Mouse (Mus musculus) adrenal gland (tissue): ENCODE measurements around the gene Ap3b1.

Source experiments
- intact Hi-C: fragments of 180-260 bp; cut with DNase I; formaldehyde crosslinking; loops from one replicate; pipeline ENCODE4 v1.15.1; 2025

The Ap3b1 gene

GRCm38 (mm10) chr13:94374131-94374530, 15.4 kb downstream of the Ap3b1 start:
- intact Hi-C loops, result no loop called here

- intact Hi-C loops, result no loop called here
These were observed 17.0 kb downstream of the Ap3b1 start for GRCm38 (mm10) chr13:94375526-94376390.

- intact Hi-C loops, result no loop called here
These were observed 20.2 kb downstream of the Ap3b1 start for GRCm38 (mm10) chr13:94379006-94379405.

- intact Hi-C loops, result no loop called here
These were observed 22.7 kb downstream of the Ap3b1 start for GRCm38 (mm10) chr13:94381427-94381826.

- intact Hi-C loops, result no loop called here
These were observed 23.3 kb downstream of the Ap3b1 start for GRCm38 (mm10) chr13:94381829-94382675.

GRCm38 (mm10) chr13:94384931-94385570, 26.3 kb downstream of the Ap3b1 start:
- intact Hi-C loops, result no loop called here

- intact Hi-C loops, result no loop called here
These were observed 29.8 kb downstream of the Ap3b1 start for GRCm38 (mm10) chr13:94388566-94388965.

- intact Hi-C loops, result no loop called here
These were observed 30.8 kb downstream of the Ap3b1 start for GRCm38 (mm10) chr13:94389541-94389940.

GRCm38 (mm10) chr13:94392282-94392681, 33.5 kb downstream of the Ap3b1 start:
- intact Hi-C loops, result no loop called here

GRCm38 (mm10) chr13:94394486-94394885, 35.7 kb downstream of the Ap3b1 start:
- intact Hi-C loops, result no loop called here

GRCm38 (mm10) chr13:94395763-94396162, 37.0 kb downstream of the Ap3b1 start:
- intact Hi-C loops, result no loop called here

GRCm38 (mm10) chr13:94396392-94396920, 37.7 kb downstream of the Ap3b1 start:
- intact Hi-C loops, result no loop called here

GRCm38 (mm10) chr13:94398568-94399374, 40.0 kb downstream of the Ap3b1 start:
- intact Hi-C loops, result no loop called here

GRCm38 (mm10) chr13:94400465-94400864, 41.7 kb downstream of the Ap3b1 start:
- intact Hi-C loops, result loop anchor here (5.0 kb wide), 1 partner anchor 813 kb away; no protein-coding TSS in a partner anchor

- intact Hi-C loops, result no loop called here
These were observed 64.8 kb downstream of the Ap3b1 start for GRCm38 (mm10) chr13:94423600-94423999.

GRCm38 (mm10) chr13:94429567-94429966, 70.8 kb downstream of the Ap3b1 start:
- intact Hi-C loops, result no loop called here

GRCm38 (mm10) chr13:94439386-94439785, 80.6 kb downstream of the Ap3b1 start:
- intact Hi-C loops, result no loop called here

GRCm38 (mm10) chr13:94441199-94441598, 82.4 kb downstream of the Ap3b1 start:
- intact Hi-C loops, result no loop called here

GRCm38 (mm10) chr13:94443411-94443810, 84.7 kb downstream of the Ap3b1 start:
- intact Hi-C loops, result no loop called here

GRCm38 (mm10) chr13:94445103-94445502, 86.3 kb downstream of the Ap3b1 start:
- intact Hi-C loops, result no loop called here

- intact Hi-C loops, result no loop called here
These were observed 88.2 kb downstream of the Ap3b1 start for GRCm38 (mm10) chr13:94447003-94447402.
